In the genomic region with DNA sequence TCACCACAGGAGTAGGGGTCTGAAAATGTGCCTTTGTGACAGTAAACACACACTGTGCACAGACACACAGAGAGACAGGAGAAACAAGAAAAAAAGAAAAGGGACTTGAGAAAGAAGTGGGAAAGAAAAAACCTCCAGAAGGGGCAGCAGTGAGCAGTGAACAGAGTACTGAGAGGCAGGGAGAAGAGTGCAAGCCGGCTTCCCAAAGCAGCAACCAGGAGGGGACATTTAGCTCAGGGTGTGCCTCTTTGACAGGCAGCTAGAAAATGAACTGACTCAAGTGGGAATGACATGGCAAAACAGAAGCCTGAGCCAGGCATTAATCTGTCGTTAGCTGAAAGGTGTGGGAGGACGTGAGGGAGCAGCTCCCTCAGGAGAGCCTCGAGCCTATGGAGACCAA, we compare ENCODE assay signal across 8 mouse cellular contexts. TPM values are rescaled to one million over a fixed set of nuclear protein-coding genes. Genes with fewer than 3 reads are reported as not detected.
DNase-seq lines count a peak whose midpoint lies in the region; ATAC-seq and TF ChIP-seq lines count a peak whose summit lies in the region.

No protein-coding gene starts in this region.

- H3K27ac ChIP-seq in embryonic facial prominence, embryonic 15.5 days (replicated peaks), result no peak overlapping the region
- no peak overlapping the region for H3K27ac ChIP-seq in lung, embryonic 14.5 days (ENCODE audit: low read depth)

- WGBS in embryonic facial prominence, embryonic 15.5 days, result 42% methylated on average over 4 of the region's 4 CpGs
- WGBS in lung, embryonic 14.5 days, result 43% methylated on average over 4 of the region's 4 CpGs

- peaks cover 72% of the 10 kb centered on the region for H3K36me3 ChIP-seq in embryonic facial prominence, embryonic 15.5 days
- H3K36me3 ChIP-seq in lung, embryonic 14.5 days (ENCODE audit: insufficient read depth), result peaks cover 56% of the 10 kb centered on the region

- no peaks in the 10 kb centered on the region for H3K9me3 ChIP-seq in embryonic facial prominence, embryonic 15.5 days (replicated peaks)
- H3K9me3 ChIP-seq in lung, embryonic 14.5 days (ENCODE audit: low read depth, low read length), result no peaks in the 10 kb centered on the region

- H3K4me3 ChIP-seq in embryonic facial prominence, embryonic 15.5 days (replicated peaks), result no peak overlapping the region
- no peak overlapping the region for H3K4me3 ChIP-seq in lung, embryonic 14.5 days (ENCODE audit: low read depth, low read length)

- no peaks in the 10 kb centered on the region for H3K27me3 ChIP-seq in embryonic facial prominence, embryonic 15.5 days
- H3K27me3 ChIP-seq in lung, embryonic 14.5 days (ENCODE audit: insufficient read depth, low read length), result no peaks in the 10 kb centered on the region

- peak; percentile 29 for DNase-seq in adrenal gland, adult 2 months
- no peak for DNase-seq in adrenal gland, adult 18-20 months (ENCODE audit: low spot score in 2 of 2)
- DNase-seq in ovary, postnatal 14 days (ENCODE audit: low spot score), result peak; percentile 38
- no peak for DNase-seq in ovary, adult 18-20 months (ENCODE audit: low spot score)
- peak; percentile 76 for DNase-seq in layer of hippocampus, adult 11-12 months (ENCODE audit: low spot score)
- peak; percentile 75 for DNase-seq in lung, embryonic 14.5 days
- DNase-seq in thymus, postnatal 0 days (ENCODE audit: low spot score), result peak; percentile 51

- peak; percentile 48 for TF ChIP-seq CTCF in lung, embryonic 14.5 days (IDR thresholded peaks at IDR 0.05; ENCODE audit: low read depth)

- H3K4me1 ChIP-seq in embryonic facial prominence, embryonic 15.5 days, result no peaks in the 10 kb centered on the region
- no peaks in the 10 kb centered on the region for H3K4me1 ChIP-seq in lung, embryonic 14.5 days (ENCODE audit: insufficient read depth)

- no peak overlapping the region for H3K4me2 ChIP-seq in embryonic facial prominence, embryonic 15.5 days (replicated peaks)
- H3K4me2 ChIP-seq in lung, embryonic 14.5 days, result no peak overlapping the region

- 0 out of 2 replicates have a peak, but pooled peaks have one; percentile 43 for ATAC-seq in embryonic facial prominence, embryonic 15.5 days (ENCODE audit: insufficient number of reproducible peaks, low FRiP score, low TSS enrichment, low read depth)
- 0 out of 2 replicates have a peak, but pooled peaks have one; percentile 28 for ATAC-seq in lung, embryonic 14.5 days (ENCODE audit: insufficient read depth)

- H3K9ac ChIP-seq in embryonic facial prominence, embryonic 15.5 days, result no peak overlapping the region
- no peak overlapping the region for H3K9ac ChIP-seq in lung, embryonic 14.5 days

RNA-seq across cellular contexts. Expression of gene Atg13, which starts 27.5 kb away (rescaled TPM):
- total RNA-seq in adrenal gland, adult 2 months (2021), result 10 to 100 TPM; 58.5 to 61.7 TPM
- polyA plus RNA-seq in adrenal gland, adult 2 months (2012; rRNA removed), result 43.9 and 59.4 TPM in 2 replicates
- 10 to 100 TPM; 33.5 to 64.5 TPM for total RNA-seq in adrenal gland, adult 18-20 months (2021)
- 31.6 and 33.5 TPM in 2 replicates for polyA plus RNA-seq in embryonic facial prominence, embryonic 15.5 days (2015; fragmentation: Nextera tagmentation; extraction: Ambion mirVana)
- 20.9 and 25.6 TPM in 2 replicates for polyA plus RNA-seq in lung, embryonic 14.5 days (2014; fragmentation: Nextera tagmentation; extraction: Ambion mirVana)
- polyA plus RNA-seq in thymus, postnatal 0 days (2015; fragmentation: Nextera tagmentation; extraction: Ambion mirVana), result 24.2 and 25.2 TPM in 2 replicates

RNA-seq across cellular contexts. Expression of gene Harbi1, which starts 27.8 kb away (rescaled TPM):
- 10 to 100 TPM in 1 of 2 experiments, 1 to 10 TPM in 1; 6.8 to 12.0 TPM for total RNA-seq in adrenal gland, adult 2 months (2021)
- 1.8 and 2.0 TPM in 2 replicates for polyA plus RNA-seq in adrenal gland, adult 2 months (2012; rRNA removed)
- total RNA-seq in adrenal gland, adult 18-20 months (2021), result 1 to 10 TPM; 6.3 to 8.6 TPM
- 19.3 and 25.4 TPM in 2 replicates for polyA plus RNA-seq in embryonic facial prominence, embryonic 15.5 days (2015; fragmentation: Nextera tagmentation; extraction: Ambion mirVana)
- polyA plus RNA-seq in lung, embryonic 14.5 days (2014; fragmentation: Nextera tagmentation; extraction: Ambion mirVana), result 15.8 and 16.9 TPM in 2 replicates
- polyA plus RNA-seq in thymus, postnatal 0 days (2015; fragmentation: Nextera tagmentation; extraction: Ambion mirVana), result 12.9 and 13.8 TPM in 2 replicates

RNA-seq across cellular contexts. Expression of gene Arhgap1, which starts 33.2 kb away (rescaled TPM):
- 10 to 100 TPM; 64.4 to 65.4 TPM for total RNA-seq in adrenal gland, adult 2 months (2021)
- 52.9 and 65.8 TPM in 2 replicates for polyA plus RNA-seq in adrenal gland, adult 2 months (2012; rRNA removed)
- 10 to 100 TPM; 53.3 to 58.3 TPM for total RNA-seq in adrenal gland, adult 18-20 months (2021)
- polyA plus RNA-seq in embryonic facial prominence, embryonic 15.5 days (2015; fragmentation: Nextera tagmentation; extraction: Ambion mirVana), result 122 and 129 TPM in 2 replicates
- polyA plus RNA-seq in lung, embryonic 14.5 days (2014; fragmentation: Nextera tagmentation; extraction: Ambion mirVana), result 125 and 132 TPM in 2 replicates
- polyA plus RNA-seq in thymus, postnatal 0 days (2015; fragmentation: Nextera tagmentation; extraction: Ambion mirVana), result 118 and 123 TPM in 2 replicates

RNA-seq across cellular contexts. Expression of gene Zfp408, which starts 33.3 kb away (rescaled TPM):
- total RNA-seq in adrenal gland, adult 2 months (2021), result 1 to 10 TPM; 8.0 to 9.6 TPM
- polyA plus RNA-seq in adrenal gland, adult 2 months (2012; rRNA removed), result 18.9 and 20.5 TPM in 2 replicates
- 10 to 100 TPM; 10.4 to 13.2 TPM for total RNA-seq in adrenal gland, adult 18-20 months (2021)
- 9.2 and 13.2 TPM in 2 replicates for polyA plus RNA-seq in embryonic facial prominence, embryonic 15.5 days (2015; fragmentation: Nextera tagmentation; extraction: Ambion mirVana)
- polyA plus RNA-seq in lung, embryonic 14.5 days (2014; fragmentation: Nextera tagmentation; extraction: Ambion mirVana), result 6.1 and 7.0 TPM in 2 replicates
- polyA plus RNA-seq in thymus, postnatal 0 days (2015; fragmentation: Nextera tagmentation; extraction: Ambion mirVana), result 7.9 and 12.8 TPM in 2 replicates

RNA-seq across cellular contexts. Expression of gene F2, which starts 46.6 kb away (rescaled TPM):
- total RNA-seq in adrenal gland, adult 2 months (2021), result 1 to 10 TPM in 1 of 2 experiments, under 1 TPM in 1; 0.38 to 2.9 TPM
- polyA plus RNA-seq in adrenal gland, adult 2 months (2012; rRNA removed), result 1.2 TPM in 1 of 2 replicates, not detected in the other
- total RNA-seq in adrenal gland, adult 18-20 months (2021), result under 1 TPM in 1 of 2 experiments, not detected in 1; 0.50 TPM
- 1.0 and 1.5 TPM in 2 replicates for polyA plus RNA-seq in embryonic facial prominence, embryonic 15.5 days (2015; fragmentation: Nextera tagmentation; extraction: Ambion mirVana)
- polyA plus RNA-seq in lung, embryonic 14.5 days (2014; fragmentation: Nextera tagmentation; extraction: Ambion mirVana), result 0.09 TPM in 1 of 2 replicates, not detected in the other
- polyA plus RNA-seq in thymus, postnatal 0 days (2015; fragmentation: Nextera tagmentation; extraction: Ambion mirVana), result 0.98 and 1.0 TPM in 2 replicates

Comparison
In these comparisons a context has a peak if more than half of its experiments do, and no peak if none do; other contexts are left out.
1. DNase-seq: peak in adrenal gland, adult 2 months (single experiment), ovary, postnatal 14 days (single experiment), layer of hippocampus, adult 11-12 months (single experiment), lung, embryonic 14.5 days (single experiment) and thymus, postnatal 0 days (single experiment); none in adrenal gland, adult 18-20 months (0 of 2) and ovary, adult 18-20 months (single experiment).